9 mouse cellular contexts compared by ENCODE assay signal in the genomic region with DNA sequence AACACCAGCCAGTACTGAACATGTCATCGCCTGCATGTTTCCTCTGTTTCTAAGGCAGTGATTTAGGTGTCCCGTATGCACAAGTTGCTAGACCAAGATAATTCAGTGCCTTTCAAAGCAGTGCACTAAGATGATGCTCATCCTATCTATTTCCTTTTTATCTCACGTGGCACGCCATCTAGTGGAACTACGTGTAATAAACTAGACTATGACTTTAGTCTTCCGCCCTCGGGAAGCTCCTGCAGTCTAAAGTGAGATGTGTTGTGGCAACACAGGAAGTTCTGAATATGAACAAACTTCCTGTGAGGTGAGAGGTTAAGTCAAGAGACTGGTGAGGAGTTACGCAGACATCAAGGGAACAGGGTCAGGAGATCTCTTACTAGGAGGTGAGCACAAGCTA. TPM values are rescaled to one million over a fixed set of nuclear protein-coding genes. Genes with fewer than 3 reads are reported as not detected.
DNase-seq lines count a peak whose midpoint lies in the region; ATAC-seq and TF ChIP-seq lines count a peak whose summit lies in the region.
"Had no signal": no experiment of that assay in that cellular context is flagged by ENCODE, and none has a peak within 500 bp of the region (broad histone marks: within the 10 kb centered on the region; RNA-seq: fewer than 3 reads in every experiment).

No protein-coding gene starts in this region.

- WGBS in heart, embryonic 11.5 days (ENCODE audit: insufficient replicate concordance), result 38% methylated on average over 8 of the region's 8 CpGs
- 16% methylated on average over 8 of the region's 8 CpGs for WGBS in liver, embryonic 14.5 days (ENCODE audit: insufficient replicate concordance)

- H3K36me3 ChIP-seq in heart, embryonic 11.5 days (ENCODE audit: control insufficient read depth, insufficient read depth, low read length), result peaks cover 4% of the 10 kb centered on the region
- no peaks in the 10 kb centered on the region for H3K36me3 ChIP-seq in liver, embryonic 14.5 days (replicated peaks; ENCODE audit: control insufficient read depth, insufficient read depth, low read depth)

- DNase-seq in heart, adult 9 months (ENCODE audit: low spot score in 2 of 2), result peak; percentile 17 to 30
- DNase-seq in 416B (ENCODE audit: low read depth), result peak; percentile 80
- peak; percentile 76 for DNase-seq in T-cell, adult 2 months (ENCODE audit: low spot score)
- DNase-seq in liver, embryonic 14.5 days (ENCODE audit: low read depth in 3 of 3, low spot score in 3 of 3), result peak in 1 of 3 experiments; percentile 3
- no peak for DNase-seq in ovary, postnatal 36 days (ENCODE audit: low spot score)
- DNase-seq in gastrocnemius, adult 18-20 months (ENCODE audit: low spot score), result no peak
- DNase-seq in urinary bladder, postnatal 25 days (ENCODE audit: low spot score), result no peak
- DNase-seq: adrenal gland, postnatal 10 days had no signal

- no peaks in the 10 kb centered on the region for H3K4me1 ChIP-seq in heart, embryonic 11.5 days (ENCODE audit: control insufficient read depth, insufficient read depth, low read length)
- H3K4me1 ChIP-seq in liver, embryonic 14.5 days (replicated peaks; ENCODE audit: control insufficient read depth in 2 of 2, insufficient read depth in 2 of 2, low read length in 1 of 2), result no peaks in the 10 kb centered on the region

- TF ChIP-seq CTCF in liver, embryonic 14.5 days (IDR thresholded peaks at IDR 0.05; ENCODE audit: low read depth), result peak; percentile 46

- no peak overlapping the region for H3K9ac ChIP-seq in heart, embryonic 11.5 days (ENCODE audit: low read depth, low read length)
- H3K9ac ChIP-seq in liver, embryonic 14.5 days (replicated peaks), result no peak overlapping the region

- H3K27ac ChIP-seq in heart, embryonic 11.5 days (ENCODE audit: low read depth, low read length), result no peak overlapping the region
- H3K27ac ChIP-seq in liver, embryonic 14.5 days, result no peak overlapping the region

- no peak for TF ChIP-seq EP300 in liver, embryonic 14.5 days (IDR thresholded peaks at IDR 0.05; ENCODE audit: low read depth)

- ATAC-seq in heart, embryonic 11.5 days (replicated peaks; ENCODE audit: insufficient number of reproducible peaks, low FRiP score, low TSS enrichment), result no peak
- no peak for ATAC-seq in liver, embryonic 14.5 days (ENCODE audit: insufficient read depth)

- H3K9me3 ChIP-seq in heart, embryonic 11.5 days (replicated peaks; ENCODE audit: control insufficient read depth, low read length), result no peaks in the 10 kb centered on the region
- no peaks in the 10 kb centered on the region for H3K9me3 ChIP-seq in liver, embryonic 14.5 days (ENCODE audit: control insufficient read depth, low read length)

- H3K27me3 ChIP-seq in heart, embryonic 11.5 days (ENCODE audit: control insufficient read depth, insufficient read depth, low read length), result no peaks in the 10 kb centered on the region
- no peaks in the 10 kb centered on the region for H3K27me3 ChIP-seq in liver, embryonic 14.5 days (ENCODE audit: control insufficient read depth, insufficient read depth, low read length)

- H3K4me3 ChIP-seq in heart, embryonic 11.5 days (ENCODE audit: low read depth, low read length), result no peak overlapping the region
- no peak overlapping the region for H3K4me3 ChIP-seq in liver, embryonic 14.5 days (ENCODE audit: insufficient read depth in 1 of 2, low read depth in 2 of 2, low read length in 2 of 2)

- H3K4me2 ChIP-seq in heart, embryonic 11.5 days, result no peak overlapping the region
- H3K4me2 ChIP-seq in liver, embryonic 14.5 days (ENCODE audit: low read depth), result no peak overlapping the region

RNA-seq across cellular contexts. Expression of a gene that starts 43.9 kb away (rescaled TPM):
- polyA plus RNA-seq in heart, embryonic 11.5 days (2014; fragmentation: Nextera tagmentation; extraction: Ambion mirVana), result 28.7 and 29.3 TPM in 2 replicates
- polyA plus RNA-seq in liver, embryonic 14.5 days (2012; rRNA removed), result 7.2 and 10.1 TPM in 2 replicates
- polyA plus RNA-seq in liver, embryonic 14.5 days (2014; fragmentation: Nextera tagmentation; extraction: Ambion mirVana), result 16.5 and 17.3 TPM in 2 replicates
- 10 to 100 TPM; 11.3 to 13.8 TPM for total RNA-seq in gastrocnemius, adult 18-20 months (2021)

Comparison
In these comparisons a context has a peak if more than half of its experiments do, and no peak if none do; other contexts are left out.
1. DNase-seq: peak in heart, adult 9 months (2 of 2), 416B (single experiment) and T-cell, adult 2 months (single experiment); none in ovary, postnatal 36 days (single experiment), gastrocnemius, adult 18-20 months (single experiment) and urinary bladder, postnatal 25 days (single experiment).